Mouse (Mus musculus) ES-Bruce4 (cell line): ENCODE results near the gene Hbq1a.

ENCODE experiments used
- CTCF ChIP-seq: IDR thresholded peaks from one replicate; pipeline ENCODE4 v1.8.1; 2011; ENCODE audit warnings: low read depth, low read length
- POLR2A ChIP-seq: IDR thresholded peaks from one replicate; pipeline ENCODE4 v1.8.1; 2011; ENCODE audit warnings: low read length; ENCODE audit not compliant: insufficient read depth

DNA sequence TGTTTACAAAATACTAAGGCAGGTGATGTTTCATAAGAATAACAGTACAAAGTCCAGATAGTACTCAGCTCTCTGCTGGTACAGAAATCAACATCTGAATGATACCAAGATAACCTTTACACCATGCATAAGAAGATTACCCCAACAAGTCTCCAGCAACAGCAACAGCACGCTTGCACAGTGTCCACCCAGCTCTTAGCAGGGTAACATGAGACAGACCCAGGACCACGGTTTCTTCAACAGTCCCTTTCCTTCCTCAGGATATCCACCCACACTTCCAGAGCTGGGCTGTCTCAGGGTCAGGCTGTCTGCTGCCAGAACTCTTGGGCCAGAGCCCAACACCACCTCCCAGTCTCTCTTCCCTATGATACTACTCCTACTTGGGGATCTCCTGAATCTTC is 39.3 kb downstream of the Hbq1a start:
- TF ChIP-seq CTCF (no peak), POLR2A (no peak)
